Mouse (Mus musculus): ENCODE data around the gene Hsd11b2. TPM values are rescaled to one million over a fixed set of nuclear protein-coding genes. Genes with fewer than 3 reads are reported as not detected.

The Hsd11b2 gene
- polyA plus RNA-seq, 1 experiment from 2014 or later = 36.7 TPM

DNA sequence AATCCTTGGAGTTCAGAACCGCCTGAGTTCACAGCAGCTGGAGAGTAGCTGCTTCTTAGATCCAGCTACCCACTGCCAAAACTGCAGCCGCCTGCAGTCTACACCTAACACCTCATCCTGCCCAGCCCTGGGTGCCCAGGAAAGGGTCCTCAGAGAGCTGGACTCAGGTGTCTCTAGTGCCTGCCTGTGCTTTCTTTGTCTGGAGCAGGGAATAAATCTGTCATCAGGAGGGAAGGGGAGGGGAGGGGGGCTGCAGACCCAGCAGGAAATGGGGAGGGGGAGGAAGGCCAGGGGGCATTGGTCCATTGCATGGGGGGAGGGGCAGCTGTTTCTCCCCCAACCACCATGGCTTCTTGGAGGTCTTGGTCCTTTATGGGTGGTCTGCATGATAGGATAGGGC, 1.0 kb downstream of the Hsd11b2 start:
- Histone ChIP-seq H3K27ac (peak overlapping the region; percentile 92), H3K36me3 (peaks cover 27% of the 10 kb centered on the region), H3K4me1 (replicated peaks) (peaks cover 79% of the 10 kb centered on the region), H3K9me3 (no peaks in the 10 kb centered on the region), H3K4me3 (peak overlapping the region; percentile 73), H3K27me3 (ENCODE audit: insufficient read depth, poor library complexity, severe bottlenecking) (peaks cover 43% of the 10 kb centered on the region)
- WGBS = 2% methylated on average over 2 of the region's 2 CpGs
- peak; percentile 43 for DNase-seq (ENCODE audit: low spot score)

GRCm38 (mm10) chr8:105520521-105520920, 2.0 kb downstream of the Hsd11b2 start:
- H3K9me3 ChIP-seq = no peaks in the 10 kb centered on the region
- peak overlapping the region; percentile 73 for H3K4me3 ChIP-seq
- peak overlapping the region; percentile 92 for H3K27ac ChIP-seq
- peaks cover 37% of the 10 kb centered on the region for H3K36me3 ChIP-seq
- no peak for DNase-seq (ENCODE audit: low spot score)
- 29% methylated on average over 5 of the region's 5 CpGs for WGBS
- peaks cover 79% of the 10 kb centered on the region for H3K4me1 ChIP-seq (replicated peaks)
- H3K27me3 ChIP-seq (ENCODE audit: insufficient read depth, poor library complexity, severe bottlenecking) = peaks cover 34% of the 10 kb centered on the region

- peaks cover 39% of the 10 kb centered on the region for H3K36me3 ChIP-seq
- H3K4me3 ChIP-seq = peak overlapping the region; percentile 73
- no peaks in the 10 kb centered on the region for H3K9me3 ChIP-seq
- peaks cover 74% of the 10 kb centered on the region for H3K4me1 ChIP-seq (replicated peaks)
- peaks cover 30% of the 10 kb centered on the region for H3K27me3 ChIP-seq (ENCODE audit: insufficient read depth, poor library complexity, severe bottlenecking)
- DNase-seq (ENCODE audit: low spot score) = peak; percentile 66
- 1% methylated on average over 3 of the region's 3 CpGs for WGBS
- H3K27ac ChIP-seq = peak overlapping the region; percentile 92
Observed at GRCm38 (mm10) chr8:105521061-105521460, 2.5 kb downstream of the Hsd11b2 start.

DNA sequence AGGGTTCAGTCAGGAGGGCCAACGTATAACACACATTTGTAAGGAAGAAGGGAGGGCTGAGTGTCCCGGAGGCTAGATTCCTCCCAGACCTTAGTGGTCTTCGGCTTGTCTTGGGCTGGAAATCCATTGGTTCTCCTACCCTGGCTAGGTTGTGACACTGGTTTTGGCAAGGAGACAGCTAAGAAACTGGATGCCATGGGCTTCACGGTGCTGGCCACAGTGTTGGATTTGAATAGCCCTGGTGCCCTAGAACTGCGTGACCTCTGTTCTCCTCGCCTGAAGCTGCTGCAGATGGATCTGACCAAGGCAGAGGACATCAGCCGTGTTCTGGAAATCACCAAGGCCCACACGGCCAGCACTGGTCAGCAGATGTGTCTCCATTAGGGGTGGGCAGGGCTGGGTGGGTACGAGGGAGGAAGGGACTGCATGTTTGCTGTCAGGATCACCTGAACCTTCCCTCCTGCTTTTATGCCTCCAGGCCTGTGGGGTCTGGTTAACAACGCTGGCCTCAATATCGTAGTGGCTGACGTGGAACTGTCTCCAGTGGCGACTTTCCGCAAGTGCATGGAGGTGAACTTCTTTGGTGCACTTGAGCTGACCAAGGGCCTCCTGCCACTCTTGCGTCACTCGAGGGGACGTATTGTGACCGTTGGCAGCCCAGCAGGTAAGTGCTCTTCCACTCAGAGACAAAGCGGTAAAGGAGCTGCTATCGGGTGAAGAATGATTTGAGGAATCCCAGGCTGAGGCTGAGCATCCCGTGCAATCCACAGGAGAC, 3.6 kb downstream of the Hsd11b2 start:
- no peak for DNase-seq (ENCODE audit: low spot score)
- Histone ChIP-seq H3K4me1 (replicated peaks) (peaks cover 63% of the 10 kb centered on the region), H3K4me3 (no peak overlapping the region), H3K9me3 (no peaks in the 10 kb centered on the region), H3K36me3 (peaks cover 42% of the 10 kb centered on the region), H3K27me3 (ENCODE audit: insufficient read depth, poor library complexity, severe bottlenecking) (peaks cover 19% of the 10 kb centered on the region), H3K27ac (peak overlapping the region; percentile 92)
- 86% methylated on average over 21 of the region's 21 CpGs for WGBS

GRCm38 (mm10) chr8:105522890-105523289, 4.3 kb downstream of the Hsd11b2 start:
- 87% methylated on average over 9 of the region's 9 CpGs for WGBS
- H3K4me1 ChIP-seq (replicated peaks) = peaks cover 56% of the 10 kb centered on the region
- H3K9me3 ChIP-seq = no peaks in the 10 kb centered on the region
- DNase-seq (ENCODE audit: low spot score) = no peak
- H3K4me3 ChIP-seq = no peak overlapping the region
- peaks cover 12% of the 10 kb centered on the region for H3K27me3 ChIP-seq (ENCODE audit: insufficient read depth, poor library complexity, severe bottlenecking)
- peaks cover 48% of the 10 kb centered on the region for H3K36me3 ChIP-seq
- H3K27ac ChIP-seq = no peak overlapping the region

DNA sequence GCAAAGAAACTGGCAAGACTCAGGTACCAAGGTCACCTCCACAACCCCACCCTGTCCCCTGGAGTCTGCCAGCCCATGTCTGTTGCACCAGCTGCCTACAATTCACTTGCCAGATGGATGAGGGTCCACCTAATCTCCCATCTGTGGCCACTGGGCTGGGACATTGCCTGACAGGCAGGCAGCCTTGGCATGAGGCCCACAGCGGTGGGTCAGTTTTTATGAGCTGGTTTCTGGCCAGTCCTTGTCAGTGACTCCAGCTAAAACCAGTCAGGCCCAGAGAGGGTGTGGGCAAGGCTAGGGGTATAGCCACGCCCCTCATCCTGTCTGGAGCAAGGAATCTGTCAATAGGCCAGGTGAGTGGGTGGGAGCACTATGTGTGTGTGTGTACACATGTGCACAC, 8.6 kb downstream of the Hsd11b2 start:
- H3K27me3 ChIP-seq (ENCODE audit: insufficient read depth, poor library complexity, severe bottlenecking) = no peaks in the 10 kb centered on the region
- WGBS = 90% methylated on average over 2 of the region's 2 CpGs
- H3K4me1 ChIP-seq (replicated peaks) = peaks cover 32% of the 10 kb centered on the region
- H3K27ac ChIP-seq = no peak overlapping the region
- peaks cover 71% of the 10 kb centered on the region for H3K36me3 ChIP-seq
- H3K9me3 ChIP-seq = no peaks in the 10 kb centered on the region
- no peak overlapping the region for H3K4me3 ChIP-seq
- DNase-seq (ENCODE audit: low spot score) = no peak

DNA sequence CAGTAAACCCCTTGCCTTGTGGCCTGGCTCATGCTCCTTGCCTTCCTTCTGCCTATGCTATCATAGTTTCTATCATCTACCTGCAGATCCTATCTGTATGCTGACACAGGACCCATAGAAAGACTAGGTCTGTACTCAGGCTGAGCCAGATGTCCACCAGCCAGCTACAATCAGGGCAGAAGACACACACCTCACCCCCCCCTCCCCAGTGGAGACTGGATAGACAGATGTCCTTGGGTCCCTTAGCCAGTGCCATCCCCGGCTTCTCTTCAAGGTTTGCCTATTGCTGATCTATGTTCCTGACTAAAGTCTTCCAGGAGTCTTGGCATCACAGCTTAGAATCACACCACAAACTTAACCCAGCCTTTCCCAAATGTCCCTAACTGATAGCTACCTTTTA, 9.7 kb downstream of the Hsd11b2 start:
- DNase-seq (ENCODE audit: low spot score) = no peak
- H3K4me3 ChIP-seq = no peak overlapping the region
- H3K27ac ChIP-seq = no peak overlapping the region
- no peaks in the 10 kb centered on the region for H3K9me3 ChIP-seq
- peaks cover 60% of the 10 kb centered on the region for H3K36me3 ChIP-seq
- H3K4me1 ChIP-seq (replicated peaks) = peaks cover 25% of the 10 kb centered on the region
- 97% methylated on average over 1 of the region's 1 CpGs for WGBS
- no peaks in the 10 kb centered on the region for H3K27me3 ChIP-seq (ENCODE audit: insufficient read depth, poor library complexity, severe bottlenecking)

GRCm38 (mm10) chr8:105529271-105529670, 10.7 kb downstream of the Hsd11b2 start:
- Histone ChIP-seq H3K9me3 (no peaks in the 10 kb centered on the region), H3K27me3 (ENCODE audit: insufficient read depth, poor library complexity, severe bottlenecking) (no peaks in the 10 kb centered on the region), H3K4me3 (no peak overlapping the region), H3K4me1 (replicated peaks) (peaks cover 33% of the 10 kb centered on the region), H3K27ac (no peak overlapping the region), H3K36me3 (peaks cover 49% of the 10 kb centered on the region)
- no peak for DNase-seq (ENCODE audit: low spot score)
- 90% methylated on average over 3 of the region's 3 CpGs for WGBS

GRCm38 (mm10) chr8:105531774-105532173, 13.2 kb downstream of the Hsd11b2 start:
- 56% methylated on average over 2 of the region's 2 CpGs for WGBS
- Histone ChIP-seq H3K27ac (no peak overlapping the region), H3K36me3 (peaks cover 49% of the 10 kb centered on the region), H3K4me3 (no peak overlapping the region), H3K27me3 (ENCODE audit: insufficient read depth, poor library complexity, severe bottlenecking) (no peaks in the 10 kb centered on the region), H3K9me3 (no peaks in the 10 kb centered on the region), H3K4me1 (replicated peaks) (peaks cover 33% of the 10 kb centered on the region)
- DNase-seq (ENCODE audit: low spot score) = no peak

DNA sequence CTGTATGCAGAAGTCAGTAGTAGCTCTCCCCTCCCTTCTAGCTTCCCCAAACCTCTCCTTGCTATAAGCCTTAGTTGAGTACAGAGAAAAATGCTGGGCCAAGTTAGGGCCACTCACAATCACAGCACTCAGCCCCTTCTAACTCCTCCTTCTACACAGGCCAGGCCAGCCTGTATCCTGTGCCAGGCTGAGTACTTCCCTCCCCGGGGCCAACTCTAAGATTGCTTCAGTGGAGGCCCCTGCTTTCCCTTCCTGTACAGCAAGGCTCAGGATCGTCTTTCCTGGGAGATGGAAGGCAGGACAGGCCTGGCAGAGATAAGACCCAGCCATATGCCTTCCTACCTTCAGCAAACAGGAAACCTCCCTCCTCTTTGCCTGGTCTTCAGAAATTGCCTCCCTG, 14.9 kb downstream of the Hsd11b2 start:
- Histone ChIP-seq H3K27ac (peak overlapping the region; percentile 74), H3K4me3 (no peak overlapping the region), H3K27me3 (ENCODE audit: insufficient read depth, poor library complexity, severe bottlenecking) (no peaks in the 10 kb centered on the region), H3K36me3 (peaks cover 57% of the 10 kb centered on the region), H3K4me1 (replicated peaks) (peaks cover 33% of the 10 kb centered on the region), H3K9me3 (no peaks in the 10 kb centered on the region)
- DNase-seq (ENCODE audit: low spot score) = no peak
- 42% methylated on average over 2 of the region's 2 CpGs for WGBS

- peaks cover 57% of the 10 kb centered on the region for H3K36me3 ChIP-seq
- H3K4me3 ChIP-seq = no peak overlapping the region
- no peaks in the 10 kb centered on the region for H3K9me3 ChIP-seq
- WGBS = 2% methylated on average over 1 of the region's 1 CpGs
- peak; percentile 80 for DNase-seq (ENCODE audit: low spot score)
- H3K4me1 ChIP-seq (replicated peaks) = peaks cover 33% of the 10 kb centered on the region
- peak overlapping the region; percentile 74 for H3K27ac ChIP-seq
- no peaks in the 10 kb centered on the region for H3K27me3 ChIP-seq (ENCODE audit: insufficient read depth, poor library complexity, severe bottlenecking)
Observed at GRCm38 (mm10) chr8:105533892-105534329, 15.4 kb downstream of the Hsd11b2 start.

DNA sequence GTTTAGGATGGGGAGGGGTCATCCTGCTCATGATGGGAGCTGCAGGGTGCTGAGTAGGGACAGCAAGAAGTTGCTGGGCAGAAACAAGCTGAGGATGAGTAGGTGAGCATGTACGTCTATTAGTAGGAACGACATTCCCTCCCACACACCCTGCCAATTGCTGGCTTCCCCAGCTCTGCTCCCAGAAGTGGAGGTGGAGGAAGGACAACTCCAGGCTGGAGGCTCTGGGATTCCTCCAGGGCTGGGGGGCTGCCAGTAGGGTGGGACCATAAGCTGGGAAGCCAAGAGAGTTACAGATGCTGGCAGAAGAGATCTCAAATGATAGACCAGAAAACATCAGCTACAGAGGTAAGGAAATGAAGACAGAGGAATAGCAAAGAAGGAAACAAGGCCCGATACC, 18.0 kb downstream of the Hsd11b2 start:
- Histone ChIP-seq H3K4me1 (replicated peaks) (peaks cover 15% of the 10 kb centered on the region), H3K36me3 (peaks cover 46% of the 10 kb centered on the region), H3K27me3 (ENCODE audit: insufficient read depth, poor library complexity, severe bottlenecking) (no peaks in the 10 kb centered on the region), H3K4me3 (no peak overlapping the region), H3K9me3 (no peaks in the 10 kb centered on the region), H3K27ac (no peak overlapping the region)
- no peak for DNase-seq (ENCODE audit: low spot score)
- 96% methylated on average over 3 of the region's 3 CpGs for WGBS

- Histone ChIP-seq H3K4me1 (replicated peaks) (peaks cover 15% of the 10 kb centered on the region), H3K4me3 (no peak overlapping the region), H3K27ac (no peak overlapping the region), H3K36me3 (peaks cover 52% of the 10 kb centered on the region), H3K9me3 (no peaks in the 10 kb centered on the region), H3K27me3 (ENCODE audit: insufficient read depth, poor library complexity, severe bottlenecking) (no peaks in the 10 kb centered on the region)
- 93% methylated on average over 6 of the region's 6 CpGs for WGBS
- DNase-seq (ENCODE audit: low spot score) = no peak
Observed at GRCm38 (mm10) chr8:105537011-105537677, 18.6 kb downstream of the Hsd11b2 start.

Measured in hindbrain, embryonic 10.5 days (tissue).